Mouse (Mus musculus) CD4-positive helper T cell, adult 2 months (primary cell): ENCODE measurements around the gene Thbs2.
"Not testable (repeated sequence)": the region's sequence is repeated elsewhere in the genome, so short reads cannot be mapped to it uniquely, and the experiment has no call there.

ENCODE experiments used
- DNase-seq: peaks from one replicate; pipeline ENCODE4 v3.0.0-alpha.2; 2012; ENCODE audit warnings: low read depth, missing footprints, low spot score

Gene Thbs2

GRCm38 (mm10) chr17:14635546-14636323, 58.3 kb downstream of the Thbs2 start:
- DNase-seq: no peak

DNA sequence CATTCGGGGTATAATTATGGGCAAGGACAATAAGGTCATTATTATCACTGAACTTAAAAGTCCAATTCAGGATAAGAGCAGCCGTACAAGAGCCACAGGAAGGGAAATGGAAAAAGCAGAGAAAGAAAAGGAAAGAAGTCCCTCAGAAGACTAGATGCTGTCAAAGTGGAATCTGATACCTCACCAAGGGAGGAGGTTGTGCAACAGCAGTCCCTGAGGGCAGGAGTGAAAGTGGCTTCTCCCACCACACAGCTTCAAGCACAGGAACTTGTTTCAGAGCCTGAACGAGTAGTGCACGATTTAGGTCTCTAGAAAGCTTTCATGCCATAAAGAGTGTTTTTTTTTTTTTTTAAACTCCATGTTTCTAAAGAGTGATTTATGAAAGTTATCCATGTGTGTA, 65.1 kb downstream of the Thbs2 start:
- DNase-seq: no peak

GRCm38 (mm10) chr17:14627828-14628338, 66.2 kb downstream of the Thbs2 start:
- no peak for DNase-seq

- DNase-seq: no peak
These were observed 69.6 kb downstream of the Thbs2 start for GRCm38 (mm10) chr17:14624433-14624832.

GRCm38 (mm10) chr17:14621006-14621405, 73.0 kb downstream of the Thbs2 start:
- not testable (repeated sequence) for DNase-seq

DNA sequence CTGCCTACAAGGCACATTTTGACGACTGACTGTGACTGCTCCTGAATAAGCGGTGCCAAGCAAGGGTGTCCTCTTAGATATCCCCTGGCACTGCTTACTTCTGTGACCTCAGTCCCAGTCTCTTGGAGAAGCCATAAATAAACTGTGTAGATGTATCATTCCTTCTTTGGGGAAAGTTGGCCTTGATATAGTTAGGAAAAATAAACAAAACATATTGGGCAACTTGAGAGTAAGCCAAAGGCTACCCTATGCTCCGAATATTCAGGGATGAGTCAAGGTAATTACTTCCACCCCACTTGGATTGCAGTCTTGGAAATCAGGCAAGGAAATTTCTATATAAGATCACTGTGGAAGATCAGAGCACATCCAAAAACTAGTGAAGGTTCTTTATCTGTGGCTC, 74.0 kb downstream of the Thbs2 start:
- no peak for DNase-seq

GRCm38 (mm10) chr17:14619038-14619437, 75.0 kb downstream of the Thbs2 start:
- no peak for DNase-seq
